ENCODE assay signal across 15 mouse cellular contexts in genomic region chr13:95643740-95644139, GRCm38 (mm10). TPM values are rescaled to one million over a fixed set of nuclear protein-coding genes. Genes with fewer than 3 reads are reported as not detected.
A peak's percentile ranks its signal among the peaks of the same experiment; 100 is the strongest.
DNase-seq lines count a peak whose midpoint lies in the region; ATAC-seq and TF ChIP-seq lines count a peak whose summit lies in the region.
"Had no signal": no experiment of that assay in that cellular context is flagged by ENCODE, and none has a peak within 500 bp of the region (broad histone marks: within the 10 kb centered on the region; RNA-seq: fewer than 3 reads in every experiment).

No protein-coding gene starts in this region.

- no peak overlapping the region for H3K9ac ChIP-seq in hindbrain, postnatal 0 days (replicated peaks; ENCODE audit: low read length)
- H3K9ac ChIP-seq: forebrain, embryonic 13.5 days; neural tube, embryonic 15.5 days had no signal

- no peak for TF ChIP-seq CTCF in hindbrain, postnatal 0 days (IDR thresholded peaks at IDR 0.05; ENCODE audit: low read depth)

- H3K36me3 ChIP-seq in hindbrain, embryonic 10.5 days, result peaks cover 49% of the 10 kb centered on the region
- no peaks in the 10 kb centered on the region for H3K36me3 ChIP-seq in hindbrain, postnatal 0 days (ENCODE audit: insufficient read depth, low read length)
- H3K36me3 ChIP-seq in limb, embryonic 10.5 days, result peaks cover 12% of the 10 kb centered on the region; the same call in 1 of the 2 replicates
- H3K36me3 ChIP-seq: neural tube, embryonic 15.5 days had no signal

- DNase-seq in hindbrain, embryonic 10.5 days (ENCODE audit: low spot score), result no peak
- no peak for DNase-seq in hindbrain, postnatal 0 days (ENCODE audit: low spot score)
- peak; percentile 27 for DNase-seq in 3134 (ENCODE audit: extremely low read depth, insufficient read length, low spot score)
- peak; percentile 93 for DNase-seq in Muller cell, postnatal 12 days (ENCODE audit: inconsistent ontology term)
- DNase-seq in limb, embryonic 10.5 days (ENCODE audit: low spot score), result no peak
- no peak for DNase-seq in left cerebral cortex, adult 11 months (ENCODE audit: low spot score)
- DNase-seq: cerebellum, adult 11-12 months; lung, adult 2 months; right cerebral cortex, adult 18-20 months had no signal

- WGBS in hindbrain, embryonic 10.5 days, result 78% methylated on average over 7 of the region's 7 CpGs
- WGBS in hindbrain, postnatal 0 days, result 66% methylated on average over 7 of the region's 7 CpGs
- WGBS in limb, embryonic 10.5 days, result 50% methylated on average over 7 of the region's 7 CpGs

- H3K27me3 ChIP-seq in hindbrain, embryonic 10.5 days (ENCODE audit: insufficient read depth, poor library complexity, severe bottlenecking), result no peaks in the 10 kb centered on the region
- H3K27me3 ChIP-seq in hindbrain, postnatal 0 days (ENCODE audit: insufficient read depth, low read length), result no peaks in the 10 kb centered on the region
- H3K27me3 ChIP-seq in limb, embryonic 10.5 days (ENCODE audit: low read depth, poor library complexity, severe bottlenecking), result no peaks in the 10 kb centered on the region
- H3K27me3 ChIP-seq: CH12.LX; forebrain, embryonic 13.5 days; neural tube, embryonic 15.5 days had no signal

- H3K9me3 ChIP-seq in hindbrain, embryonic 10.5 days, result no peaks in the 10 kb centered on the region
- no peaks in the 10 kb centered on the region for H3K9me3 ChIP-seq in hindbrain, postnatal 0 days (ENCODE audit: low read length)
- no peaks in the 10 kb centered on the region for H3K9me3 ChIP-seq in limb, embryonic 10.5 days (replicated peaks)
- H3K9me3 ChIP-seq: forebrain, embryonic 13.5 days; midbrain, embryonic 10.5 days; neural tube, embryonic 15.5 days had no signal

- no peak overlapping the region for H3K4me3 ChIP-seq in hindbrain, embryonic 10.5 days
- H3K4me3 ChIP-seq in hindbrain, postnatal 0 days (ENCODE audit: low read length), result no peak overlapping the region
- H3K4me3 ChIP-seq in limb, embryonic 10.5 days, result no peak overlapping the region
- H3K4me3 ChIP-seq: forebrain, embryonic 13.5 days; midbrain, embryonic 10.5 days; neural tube, embryonic 15.5 days had no signal

- peaks cover 17% of the 10 kb centered on the region for H3K4me1 ChIP-seq in hindbrain, embryonic 10.5 days (replicated peaks)
- H3K4me1 ChIP-seq in hindbrain, postnatal 0 days (ENCODE audit: insufficient read depth, low read length), result 0 out of 2 replicates have a peak, but pooled peaks cover 9% of the 10 kb centered on the region
- H3K4me1 ChIP-seq in limb, embryonic 10.5 days, result peaks cover 50% of the 10 kb centered on the region

- ATAC-seq in hindbrain, postnatal 0 days, result no peak
- ATAC-seq in granulocyte monocyte progenitor cell, adult 5-6 weeks (replicated peaks; ENCODE audit: poor library complexity, severe bottlenecking), result no peak
- ATAC-seq: forebrain, embryonic 13.5 days; hindbrain, embryonic 16.5 days had no signal

- H3K27ac ChIP-seq in hindbrain, embryonic 10.5 days, result peak overlapping the region; percentile 29; the same call in 1 of the 2 replicates
- H3K27ac ChIP-seq in hindbrain, postnatal 0 days, result no peak overlapping the region
- peak overlapping the region; percentile 67 for H3K27ac ChIP-seq in limb, embryonic 10.5 days
- H3K27ac ChIP-seq: forebrain, embryonic 13.5 days; midbrain, embryonic 10.5 days; neural tube, embryonic 15.5 days had no signal

- H3K4me2 ChIP-seq in hindbrain, postnatal 0 days (ENCODE audit: low read depth, low read length), result no peak overlapping the region
- H3K4me2 ChIP-seq: forebrain, embryonic 13.5 days; neural tube, embryonic 15.5 days had no signal

RNA-seq across cellular contexts. Expression of gene F2r, which starts 25.5 kb away (rescaled TPM):
- polyA plus RNA-seq in hindbrain, embryonic 10.5 days (2016; fragmentation: Nextera tagmentation; extraction: Ambion mirVana), result 93.4 and 117 TPM in 2 replicates
- 49.7 and 53.0 TPM in 2 replicates for total RNA-seq in hindbrain, postnatal 0 days (2014; rRNA removed)
- polyA plus RNA-seq in hindbrain, postnatal 0 days (2015; fragmentation: Nextera tagmentation; extraction: Ambion mirVana), result 34.6 and 36.9 TPM in 2 replicates
- 141 and 143 TPM in 2 replicates for polyA plus RNA-seq in limb, embryonic 10.5 days (2016; fragmentation: Nextera tagmentation; extraction: Ambion mirVana)
- 0.70 and 2.6 TPM in 2 replicates for total RNA-seq in granulocyte monocyte progenitor cell, adult 5-6 weeks (2014; fragmentation: Nextera tagmentation)
- total RNA-seq in granulocyte monocyte progenitor cell, adult 5-6 weeks (2017), result 2.1 TPM in 2 replicates

RNA-seq across cellular contexts. Expression of gene F2rl2, which starts 52.9 kb away (rescaled TPM):
- polyA plus RNA-seq in hindbrain, embryonic 10.5 days (2016; fragmentation: Nextera tagmentation; extraction: Ambion mirVana), result 1.7 and 1.8 TPM in 2 replicates
- total RNA-seq in hindbrain, postnatal 0 days (2014; rRNA removed), result 0.26 and 0.83 TPM in 2 replicates
- polyA plus RNA-seq in hindbrain, postnatal 0 days (2015; fragmentation: Nextera tagmentation; extraction: Ambion mirVana), result 0.54 and 0.66 TPM in 2 replicates
- polyA plus RNA-seq in limb, embryonic 10.5 days (2016; fragmentation: Nextera tagmentation; extraction: Ambion mirVana), result 1.1 and 1.4 TPM in 2 replicates
- total RNA-seq in granulocyte monocyte progenitor cell, adult 5-6 weeks (2014; fragmentation: Nextera tagmentation), result not detected in 2 replicates
- 0.09 and 1.1 TPM in 2 replicates for total RNA-seq in granulocyte monocyte progenitor cell, adult 5-6 weeks (2017)

Comparison
In these comparisons a context has a peak if more than half of its experiments do, and no peak if none do; other contexts are left out.
1. DNase-seq: peak in 3134 (single experiment) and Muller cell, postnatal 12 days (single experiment); none in hindbrain, embryonic 10.5 days (single experiment), hindbrain, postnatal 0 days (single experiment), limb, embryonic 10.5 days (single experiment) and left cerebral cortex, adult 11 months (single experiment).